Comparison of ENCODE assay signal across 8 mouse cellular contexts in the genomic region with DNA sequence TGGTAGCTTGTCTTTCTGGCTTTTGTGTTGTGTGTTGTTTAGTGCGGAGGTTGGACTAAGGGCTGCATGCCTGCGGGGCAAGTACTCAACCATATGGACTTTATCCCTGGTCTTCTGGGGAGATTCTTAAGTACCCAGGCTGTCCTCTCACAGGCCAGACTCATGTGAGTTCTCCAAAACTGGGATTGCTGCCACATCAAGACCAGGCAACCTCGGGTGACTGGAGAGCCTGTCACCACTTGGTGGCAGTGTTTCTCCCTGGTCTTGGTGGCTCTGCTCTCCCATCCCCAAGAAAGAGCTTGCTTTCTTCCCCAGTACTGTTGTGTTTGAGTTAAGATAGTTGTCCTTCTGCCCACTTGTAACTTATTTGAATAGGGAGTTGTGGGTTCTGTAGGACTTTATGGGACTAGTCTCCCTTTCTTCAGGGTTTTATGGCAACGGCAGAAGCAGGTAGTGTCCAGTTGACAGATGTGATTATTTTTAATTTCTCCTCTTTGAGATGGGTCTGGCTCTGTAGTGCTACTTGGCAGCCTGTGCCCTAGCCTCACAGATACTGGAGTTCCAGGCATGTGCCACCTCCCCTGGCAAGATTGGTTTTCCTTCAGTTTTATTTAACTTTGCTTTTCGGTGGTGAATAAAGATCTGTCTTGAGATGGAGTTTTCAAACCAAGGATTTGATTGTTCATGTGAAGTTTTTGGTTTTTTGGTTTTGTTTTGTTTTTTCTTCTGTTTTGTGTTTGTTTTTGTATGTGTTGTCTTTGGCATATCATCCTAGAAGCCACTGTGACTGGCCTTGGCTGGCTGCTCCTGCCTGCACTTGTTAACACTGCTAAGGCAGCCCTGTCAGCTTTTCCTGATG.
DNase-seq lines count a peak whose midpoint lies in the region; ATAC-seq and TF ChIP-seq lines count a peak whose summit lies in the region.

No protein-coding gene starts in this region.

- peak; percentile 93 for TF ChIP-seq CTCF in liver, postnatal 0 days (IDR thresholded peaks at IDR 0.05; ENCODE audit: low read depth)

- intact Hi-C loops in heart, postnatal 25 days (cut with DNase I) = loop anchor here (2.0 to 10.0 kb wide), 4 partner anchors 218 to 675 kb away; partner anchors contain the start of gene Tlr6

- no peaks in the 10 kb centered on the region for H3K27me3 ChIP-seq in forebrain, embryonic 14.5 days (replicated peaks; ENCODE audit: control insufficient read depth, insufficient read depth, low read length)
- no peaks in the 10 kb centered on the region for H3K27me3 ChIP-seq in liver, postnatal 0 days (ENCODE audit: insufficient read depth, low read length)

- no peak overlapping the region for H3K9ac ChIP-seq in ES-E14 (ENCODE audit: insufficient read depth, low read depth, low read length, poor library complexity, severe bottlenecking)
- no peak overlapping the region for H3K9ac ChIP-seq in forebrain, embryonic 14.5 days (ENCODE audit: low read length)
- H3K9ac ChIP-seq in liver, postnatal 0 days (replicated peaks) = no peak overlapping the region

- H3K4me1 ChIP-seq in ES-E14 (ENCODE audit: control insufficient read depth in 2 of 2, insufficient read depth in 2 of 2, low read length in 2 of 2, poor library complexity in 1 of 2) = no peaks in the 10 kb centered on the region
- H3K4me1 ChIP-seq in forebrain, embryonic 14.5 days (ENCODE audit: control insufficient read depth, insufficient read depth, low read length) = no peaks in the 10 kb centered on the region
- H3K4me1 ChIP-seq in liver, postnatal 0 days (ENCODE audit: insufficient read depth) = 0 out of 2 replicates have a peak, but pooled peaks cover 4% of the 10 kb centered on the region

- H3K4me2 ChIP-seq in forebrain, embryonic 14.5 days (ENCODE audit: low read length) = no peak overlapping the region
- H3K4me2 ChIP-seq in liver, postnatal 0 days (ENCODE audit: low read depth, low read length) = no peak overlapping the region

- DNase-seq in ES-E14 (ENCODE audit: low read depth, low spot score) = peak; percentile 47
- DNase-seq in c-Kit-positive CD71-positive TER-119-positive erythroid progenitor cells, embryonic 14.5 days (ENCODE audit: low spot score) = peak; percentile 31
- DNase-seq in forebrain, embryonic 14.5 days (ENCODE audit: low spot score) = peak; percentile 88
- peak; percentile 76 for DNase-seq in heart, postnatal 25 days (ENCODE audit: low spot score)
- DNase-seq in layer of hippocampus, adult 11-12 months (ENCODE audit: low spot score) = peak; percentile 88
- DNase-seq in liver, postnatal 0 days = peak; percentile 75
- peak; percentile 87 for DNase-seq in testis, postnatal 10 days (ENCODE audit: low spot score)

- peak; percentile 13; the same call in 1 of the 2 replicates for TF ChIP-seq EP300 in liver, postnatal 0 days (IDR thresholded peaks at IDR 0.05; ENCODE audit: low read depth)

- no peak overlapping the region for H3K4me3 ChIP-seq in ES-E14 (ENCODE audit: insufficient read depth in 1 of 2, low read depth in 1 of 2, low read length in 2 of 2, poor library complexity in 1 of 2, severe bottlenecking in 1 of 2)
- no peak overlapping the region for H3K4me3 ChIP-seq in forebrain, embryonic 14.5 days (ENCODE audit: low read depth, low read length)
- H3K4me3 ChIP-seq in liver, postnatal 0 days (ENCODE audit: low read depth, low read length) = no peak overlapping the region

- WGBS in forebrain, embryonic 14.5 days = 60% methylated on average over 5 of the region's 5 CpGs
- WGBS in liver, postnatal 0 days (ENCODE audit: insufficient replicate concordance) = 61% methylated on average over 5 of the region's 5 CpGs

- no peak overlapping the region; the same call in 1 of the 2 replicates for H3K27ac ChIP-seq in ES-E14 (ENCODE audit: insufficient read depth, low read depth, low read length, poor library complexity, severe bottlenecking)
- H3K27ac ChIP-seq in forebrain, embryonic 14.5 days (ENCODE audit: low read depth, low read length) = no peak overlapping the region
- H3K27ac ChIP-seq in liver, postnatal 0 days (ENCODE audit: low read depth) = no peak overlapping the region

- in situ Hi-C loops in ES-E14 (cut with MboI; ENCODE audit: low sequenced_read_pairs in 2 of 2, unreplicated experiment in 2 of 2) = no loop called here

- H3K36me3 ChIP-seq in ES-E14 (ENCODE audit: control insufficient read depth, insufficient read depth, low read length, poor library complexity, severe bottlenecking) = peaks cover 12% of the 10 kb centered on the region; the same call in 1 of the 2 replicates
- H3K36me3 ChIP-seq in forebrain, embryonic 14.5 days (ENCODE audit: control insufficient read depth, insufficient read depth, low read length) = peaks cover 19% of the 10 kb centered on the region
- H3K36me3 ChIP-seq in liver, postnatal 0 days (replicated peaks; ENCODE audit: insufficient read depth, low read length) = peaks cover 26% of the 10 kb centered on the region

- peak; percentile 75 for ATAC-seq in forebrain, embryonic 14.5 days
- peak; percentile 66 for ATAC-seq in liver, postnatal 0 days
- ATAC-seq in neutrophil, adult 5-6 weeks (ENCODE audit: extremely low read depth, insufficient number of reproducible peaks, low FRiP score, poor library complexity, severe bottlenecking) = peak; percentile 75; the same call in 1 of the 2 replicates

- no peaks in the 10 kb centered on the region for H3K9me3 ChIP-seq in ES-E14 (ENCODE audit: control insufficient read depth, insufficient read depth, low read depth, low read length)
- no peaks in the 10 kb centered on the region for H3K9me3 ChIP-seq in forebrain, embryonic 14.5 days (replicated peaks; ENCODE audit: control insufficient read depth, low read length)
- H3K9me3 ChIP-seq in liver, postnatal 0 days (ENCODE audit: low read length) = no peaks in the 10 kb centered on the region

TF ChIP-seq in ES-E14, 5 proteins besides CTCF, POLR2A, EP300 and RAD21:
- no peak for TF ChIP-seq ZNF384 (IDR thresholded peaks at IDR 0.05; ENCODE audit: low read depth, low read length)
- TF ChIP-seq ZC3H11A (IDR thresholded peaks at IDR 0.05; ENCODE audit: borderline replicate concordance, low read depth, low read length) = peak; percentile 77; the same call in 1 of the 2 replicates
- TF ChIP-seq CHD2 (IDR thresholded peaks at IDR 0.05; ENCODE audit: low read depth, low read length) = no peak
- no peak for TF ChIP-seq MAFK (IDR thresholded peaks at IDR 0.05; ENCODE audit: insufficient read depth, low read depth, low read length)

Comparison
In these comparisons a context has a peak if more than half of its experiments do, and no peak if none do; other contexts are left out.
1. DNase-seq: peak in every context shown above with its lines; median percentile 88 in forebrain, embryonic 14.5 days; 88 in layer of hippocampus, adult 11-12 months; 87 in testis, postnatal 10 days; 76 in heart, postnatal 25 days; 75 in liver, postnatal 0 days; 47 in ES-E14; 31 in c-Kit-positive CD71-positive TER-119-positive erythroid progenitor cells, embryonic 14.5 days.